Mouse (Mus musculus) ES-CJ7 (cell line): ENCODE measurements around the gene Tmem179.

ENCODE experiments used
- DNase-seq: peaks from one replicate; pipeline ENCODE4 v3.0.0; 2011; ENCODE audit warnings: low read depth, low spot score

Gene Tmem179

GRCm38 (mm10) chr12:112516697-112517337 is at the start of gene Tmem179:
Gene Tmem179, minus strand, starts transcription at chr12:112516747.
- peak; percentile 93 for DNase-seq

DNA sequence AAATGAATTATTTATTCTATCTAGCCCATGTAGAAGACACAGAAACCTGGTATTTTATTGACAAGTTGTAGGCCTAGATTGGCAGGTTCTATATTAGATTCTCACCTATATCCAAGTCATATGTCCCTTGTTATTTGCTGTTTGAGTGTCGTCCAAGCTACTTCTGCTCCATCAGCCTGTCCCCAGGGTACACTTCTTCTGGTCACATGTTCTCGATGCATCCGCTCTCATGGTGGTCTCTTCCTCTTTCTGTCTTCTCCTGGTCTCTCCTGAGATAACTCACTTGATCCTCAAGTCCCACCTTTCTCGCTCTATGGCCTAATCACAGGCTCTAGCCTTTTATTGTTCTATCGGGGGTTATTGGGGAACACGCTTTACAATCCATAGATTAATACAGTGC is 46.5 kb upstream of the Tmem179 start:
- DNase-seq: no peak

GRCm38 (mm10) chr12:112562462-112562861 is 45.9 kb upstream of the Tmem179 start:
- no peak for DNase-seq

DNA sequence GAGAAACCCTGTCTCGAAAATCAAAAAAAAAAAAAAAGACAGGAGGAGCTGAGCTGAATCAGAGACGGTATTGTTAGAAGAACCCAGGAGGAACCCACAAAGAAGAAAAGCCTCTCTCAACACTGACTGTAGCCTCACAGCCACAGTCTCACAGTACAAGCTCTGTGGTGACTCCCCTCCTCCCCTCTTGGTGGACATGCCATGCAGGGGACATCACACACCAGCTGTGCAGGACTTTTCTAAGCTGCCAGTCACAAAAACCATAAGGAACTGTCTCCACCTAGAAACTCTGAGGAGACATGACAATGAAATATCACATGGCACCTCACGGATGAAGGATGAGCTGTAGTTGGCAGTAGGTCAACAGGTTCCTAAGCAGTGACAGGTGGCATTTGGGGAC is 44.6 kb upstream of the Tmem179 start:
- no peak for DNase-seq

DNA sequence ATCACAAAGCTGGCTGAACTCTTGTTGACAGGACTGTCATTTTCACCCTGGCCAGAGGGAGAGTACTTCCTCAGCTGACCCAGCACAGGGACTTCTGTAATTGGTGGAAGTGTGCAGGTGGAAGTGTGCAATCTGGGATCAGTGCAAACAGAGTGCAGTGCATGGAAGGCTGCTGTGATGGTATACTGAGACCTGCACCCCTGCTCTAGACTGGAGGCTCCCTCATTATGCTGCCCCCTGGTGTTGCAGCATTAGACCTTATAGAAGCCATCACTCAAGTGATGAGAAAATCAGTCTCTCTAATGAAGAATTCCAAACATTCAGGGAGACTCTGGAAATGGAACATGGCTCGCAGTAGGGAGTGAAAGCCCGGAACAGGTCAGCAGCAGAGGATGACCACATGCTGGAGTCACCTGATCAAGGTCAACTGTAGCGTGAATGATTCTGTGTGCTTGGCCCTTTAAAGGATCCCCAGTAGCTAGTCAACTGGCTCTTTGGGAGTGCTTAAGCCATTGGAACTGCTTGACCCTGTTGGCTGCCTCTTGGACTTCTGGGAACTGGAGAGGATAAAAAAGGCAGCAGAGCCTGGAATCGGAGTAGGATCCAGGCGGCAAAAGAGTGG is 43.7 kb upstream of the Tmem179 start:
- DNase-seq: peak; percentile 61

GRCm38 (mm10) chr12:112559671-112560070 is 43.1 kb upstream of the Tmem179 start:
- no peak for DNase-seq

DNA sequence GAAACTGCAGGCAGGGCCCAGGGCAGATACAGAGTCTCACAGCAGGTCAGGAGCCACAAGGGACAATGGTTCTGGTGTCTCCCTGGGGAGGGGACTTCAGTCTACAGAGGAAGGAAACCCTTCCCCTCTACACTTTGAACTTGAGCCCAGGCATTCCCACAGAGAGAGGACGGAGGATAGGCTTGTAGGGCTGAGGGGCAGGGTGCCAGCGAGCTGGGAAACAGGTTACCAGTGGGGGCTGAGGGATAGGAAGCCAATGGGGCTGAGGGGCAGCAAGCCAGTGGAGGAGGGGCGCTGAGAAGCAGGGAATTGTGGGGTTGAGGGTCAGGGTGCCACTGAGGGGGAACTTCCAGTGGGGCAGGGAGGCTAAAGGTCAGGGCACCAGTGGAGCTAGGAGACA is 42.7 kb upstream of the Tmem179 start:
- DNase-seq: no peak

GRCm38 (mm10) chr12:112557219-112557618 is 40.7 kb upstream of the Tmem179 start:
- peak; percentile 59 for DNase-seq

GRCm38 (mm10) chr12:112556531-112557060 is 40.0 kb upstream of the Tmem179 start:
- no peak for DNase-seq

- DNase-seq: peak; percentile 61
These were observed 38.4 kb upstream of the Tmem179 start for GRCm38 (mm10) chr12:112554900-112555299.

DNA sequence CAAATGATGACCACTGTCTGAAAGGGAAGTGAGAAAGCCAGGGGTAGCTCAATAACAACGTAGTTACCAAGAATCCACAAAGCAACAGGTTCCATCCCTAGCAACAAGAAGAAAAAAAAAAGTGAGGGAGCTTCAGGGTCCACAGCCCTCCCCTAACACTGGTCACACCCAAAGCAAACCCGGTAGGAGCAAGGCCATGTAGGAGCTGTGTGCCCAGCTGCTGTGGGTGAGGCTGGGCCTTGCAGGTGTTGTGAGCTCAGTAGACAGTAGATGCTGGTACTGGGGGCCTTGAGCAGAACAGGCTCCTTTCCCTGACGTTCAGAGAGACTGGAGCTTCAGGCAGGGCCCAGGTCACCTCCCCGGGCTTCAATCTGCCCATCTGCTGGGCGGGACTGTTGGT is 36.0 kb upstream of the Tmem179 start:
- DNase-seq: no peak

GRCm38 (mm10) chr12:112551861-112552375 is 35.4 kb upstream of the Tmem179 start:
- peak; percentile 89 for DNase-seq

- DNase-seq: no peak
These were observed 32.7 kb upstream of the Tmem179 start for GRCm38 (mm10) chr12:112549287-112549686.

- no peak for DNase-seq
These were observed 29.6 kb upstream of the Tmem179 start for GRCm38 (mm10) chr12:112546110-112546509.

DNA sequence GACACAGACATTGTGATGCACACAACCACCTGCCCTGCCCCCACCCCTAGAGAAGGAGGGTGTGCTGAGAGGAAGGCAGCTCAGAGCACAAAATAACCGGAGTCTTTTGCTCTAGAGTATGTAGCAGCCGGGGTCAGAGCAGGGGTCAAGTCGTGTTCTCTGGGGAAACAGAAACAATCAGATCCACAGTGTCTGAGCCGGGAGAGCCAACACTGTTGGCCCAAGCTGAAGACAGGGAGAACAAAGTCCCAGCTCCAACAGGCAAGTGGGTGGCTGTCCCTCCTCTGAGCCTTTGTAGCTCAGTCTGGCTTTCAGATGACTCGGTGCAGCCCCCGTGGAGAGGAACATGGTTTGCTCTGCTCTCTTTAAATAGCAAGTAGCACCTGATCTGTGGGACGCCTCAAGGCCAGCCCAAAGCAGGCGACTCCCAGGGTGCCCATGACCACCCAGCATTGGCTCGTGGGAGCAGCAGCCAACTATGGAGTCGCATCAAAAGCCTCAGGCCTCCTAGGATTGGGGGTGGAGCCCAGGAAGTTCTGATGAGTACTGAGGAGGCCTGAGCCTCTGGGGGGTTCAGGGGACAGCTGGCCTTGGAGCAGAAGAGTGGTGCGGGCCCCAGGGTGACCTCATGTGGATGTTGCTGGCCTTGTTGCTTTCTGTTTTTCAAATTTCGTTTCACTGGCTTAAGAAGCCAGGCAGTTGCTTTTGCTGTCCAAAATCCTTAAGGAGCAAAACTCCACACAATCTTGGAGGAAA is 28.6 kb upstream of the Tmem179 start:
- DNase-seq: no peak

DNA sequence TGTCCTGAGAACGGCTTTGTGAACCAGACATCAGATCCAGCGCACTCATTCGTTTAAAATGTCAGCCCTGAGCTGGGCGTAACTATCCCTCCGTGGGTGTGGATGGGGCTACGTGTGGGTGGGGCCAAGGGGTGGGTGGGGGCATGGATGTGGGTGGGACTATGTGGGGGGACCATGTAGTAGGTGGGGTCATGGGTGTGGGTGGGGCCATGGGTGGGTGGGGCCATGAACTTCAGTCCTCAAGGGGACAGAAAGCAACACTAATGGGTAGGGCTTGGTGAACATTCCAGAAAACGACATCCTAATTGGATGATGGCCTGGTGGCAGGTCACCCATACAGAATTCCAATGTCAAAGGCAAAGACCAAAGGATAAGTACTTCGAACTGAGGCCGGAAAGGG is 27.4 kb upstream of the Tmem179 start:
- DNase-seq: peak; percentile 70

- peak; percentile 88 for DNase-seq
These were observed 26.4 kb upstream of the Tmem179 start for GRCm38 (mm10) chr12:112542920-112543300.

GRCm38 (mm10) chr12:112542257-112542919 is 25.8 kb upstream of the Tmem179 start:
- DNase-seq: no peak

- DNase-seq: no peak
These were observed 25.0 kb upstream of the Tmem179 start for GRCm38 (mm10) chr12:112541483-112542091.

GRCm38 (mm10) chr12:112540321-112540720 is 23.8 kb upstream of the Tmem179 start:
- DNase-seq: no peak

GRCm38 (mm10) chr12:112539466-112539965 is 23.0 kb upstream of the Tmem179 start:
- peak; percentile 79 for DNase-seq
